Mouse (Mus musculus) MEL (cell line): ENCODE measurements around the gene Msantd2. TPM values are rescaled to one million over a fixed set of nuclear protein-coding genes. Genes with fewer than 3 reads are reported as not detected.
A peak's percentile ranks its signal among the peaks of the same experiment; 100 is the strongest.

ENCODE experiments used
- DNase-seq: peaks from one replicate; pipeline ENCODE4 v3.0.0; 2011; ENCODE audit warnings: low read depth, low spot score
- H3K27ac ChIP-seq: 2 replicates; pipeline ENCODE4 v1.5.1; 2012; ENCODE audit warnings: low read depth, mild to moderate bottlenecking, control low read depth, low read length, moderate library complexity; ENCODE audit not compliant: control insufficient read depth
- H3K27me3 ChIP-seq, 2 experiments: fragments of 150-350 bp in 1 of 2; sonication (generic) in 1 of 2; 2 replicates each; pipeline ENCODE4 v1.6.1; 2012; ENCODE audit warnings: low read length in 2 of 2, mild to moderate bottlenecking in 2 of 2, improper control_type of control experiment in 1 of 2, moderate library complexity in 1 of 2; ENCODE audit not compliant: insufficient read depth in 2 of 2, control insufficient read depth in 1 of 2
- H3K36me3 ChIP-seq, 2 experiments: 2 replicates each; pipeline ENCODE4 v1.6.1; 2012 to 2014; ENCODE audit warnings: low read length in 2 of 2, improper control_type of control experiment in 1 of 2, inconsistent platforms in 1 of 2, mild to moderate bottlenecking in 1 of 2; ENCODE audit not compliant: insufficient read depth in 2 of 2, control insufficient read depth in 1 of 2
- H3K4me1 ChIP-seq, 2 experiments: fragments of 150-350 bp in 1 of 2; sonication (generic) in 1 of 2; 2 replicates each; pipeline ENCODE4 v1.6.1; 2012; ENCODE audit warnings: low read length in 2 of 2, improper control_type of control experiment in 1 of 2, mild to moderate bottlenecking in 1 of 2; ENCODE audit not compliant: insufficient read depth in 2 of 2, control insufficient read depth in 1 of 2
- H3K4me3 ChIP-seq, 2 experiments: fragments of 150-350 bp in 1 of 2; sonication (generic) in 1 of 2; 2 replicates each; pipeline ENCODE4 v1.5.1; 2012; ENCODE audit warnings: low read depth in 2 of 2, low read length in 2 of 2, mild to moderate bottlenecking in 2 of 2, moderate library complexity in 2 of 2, control low read depth in 1 of 2, improper control_type of control experiment in 1 of 2; ENCODE audit not compliant: control insufficient read depth in 1 of 2, insufficient read depth in 1 of 2
- H3K79me2 ChIP-seq: 2 replicates; pipeline ENCODE4 v1.6.1; 2012; ENCODE audit warnings: mild to moderate bottlenecking, low read length, moderate library complexity; ENCODE audit not compliant: control insufficient read depth, poor library complexity, insufficient read depth
- H3K9ac ChIP-seq: 2 replicates; pipeline ENCODE4 v1.6.1; 2012; ENCODE audit warnings: low read depth, mild to moderate bottlenecking, control low read depth, low read length, moderate library complexity; ENCODE audit not compliant: control insufficient read depth, poor library complexity, severe bottlenecking
- H3K9me3 ChIP-seq: fragments of 150-350 bp; sonication (generic); replicated peaks from 2 replicates; pipeline ENCODE4 v1.6.1; 2012; ENCODE audit warnings: mild to moderate bottlenecking, low read length, improper control_type of control experiment, moderate library complexity; ENCODE audit not compliant: insufficient read depth
- BHLHE40 ChIP-seq: IDR thresholded peaks from 2 replicates; pipeline ENCODE4 v1.6.1; 2012; ENCODE audit warnings: low read depth, mild to moderate bottlenecking, inconsistent platforms, low read length, improper control_type of control experiment, borderline replicate concordance
- CHD2 ChIP-seq: IDR thresholded peaks from 2 replicates; pipeline ENCODE4 v1.6.1; 2011; ENCODE audit warnings: low read length, improper control_type of control experiment
- E2F4 ChIP-seq: IDR thresholded peaks from 2 replicates; pipeline ENCODE4 v1.6.1; 2011; ENCODE audit warnings: low read depth, low read length, improper control_type of control experiment, borderline replicate concordance
- EP300 ChIP-seq, 2 experiments: IDR thresholded peaks; 2 replicates each; pipeline ENCODE4 v1.6.1; 2011; ENCODE audit warnings: improper control_type of control experiment in 2 of 2, low read length in 2 of 2, low read depth in 1 of 2, mild to moderate bottlenecking in 1 of 2
- ETS1 ChIP-seq: IDR thresholded peaks from 2 replicates; pipeline ENCODE4 v1.6.1; 2012; ENCODE audit warnings: low read depth, mild to moderate bottlenecking, inconsistent platforms, low read length, improper control_type of control experiment, moderate library complexity
- GATA1 ChIP-seq: IDR thresholded peaks from 2 replicates; pipeline ENCODE4 v1.6.1; 2011; ENCODE audit warnings: low read depth, low read length, improper control_type of control experiment
- JUND ChIP-seq: IDR thresholded peaks from 2 replicates; pipeline ENCODE4 v1.6.1; 2011; ENCODE audit warnings: low read depth, mild to moderate bottlenecking, improper control_type of control experiment, low read length
- MAFK ChIP-seq: IDR thresholded peaks from 2 replicates; pipeline ENCODE4 v1.6.1; 2011; ENCODE audit warnings: low read depth, mild to moderate bottlenecking, low read length, improper control_type of control experiment, borderline replicate concordance
- MAX ChIP-seq: IDR thresholded peaks from 2 replicates; pipeline ENCODE4 v1.6.1; 2011; ENCODE audit warnings: low read length, improper control_type of control experiment
- MEF2A ChIP-seq: IDR thresholded peaks from 2 replicates; pipeline ENCODE4 v1.6.1; 2014; ENCODE audit warnings: low read depth, mild to moderate bottlenecking, inconsistent platforms, low read length, improper control_type of control experiment; ENCODE audit not compliant: poor library complexity, insufficient replicate concordance, severe bottlenecking; ENCODE audit errors: extremely low read depth
- MYB ChIP-seq: IDR thresholded peaks from 2 replicates; pipeline ENCODE4 v1.6.1; 2011; ENCODE audit warnings: mild to moderate bottlenecking, low read depth, low read length, improper control_type of control experiment
- MYC ChIP-seq: IDR thresholded peaks from 2 replicates; pipeline ENCODE4 v1.6.1; 2011; ENCODE audit warnings: low read depth, mild to moderate bottlenecking, low read length, improper control_type of control experiment, moderate library complexity
- NELFE ChIP-seq: IDR thresholded peaks from 2 replicates; pipeline ENCODE4 v1.6.1; 2011; ENCODE audit warnings: low read depth, low read length, improper control_type of control experiment
- NRF1 ChIP-seq: IDR thresholded peaks from 2 replicates; pipeline ENCODE4 v1.6.1; 2014; ENCODE audit warnings: low read depth, mild to moderate bottlenecking, inconsistent platforms, low read length, improper control_type of control experiment, moderate library complexity; ENCODE audit not compliant: poor library complexity, insufficient read depth, severe bottlenecking
- POLR2AphosphoS2 ChIP-seq: IDR thresholded peaks from 2 replicates; pipeline ENCODE4 v1.6.1; 2011; ENCODE audit warnings: low read length, improper control_type of control experiment
- POLR2AphosphoS5 ChIP-seq: IDR thresholded peaks from 2 replicates; pipeline ENCODE4 v1.6.1; 2012; ENCODE audit warnings: low read depth, borderline replicate concordance, mild to moderate bottlenecking, inconsistent platforms, low read length, moderate library complexity, mixed read lengths
- RAD21 ChIP-seq: IDR thresholded peaks from 2 replicates; pipeline ENCODE4 v1.6.1; 2011; ENCODE audit warnings: mild to moderate bottlenecking, low read depth, low read length, improper control_type of control experiment
- RCOR1 ChIP-seq: IDR thresholded peaks from 2 replicates; pipeline ENCODE4 v1.6.1; 2012; ENCODE audit warnings: low read depth, mild to moderate bottlenecking, inconsistent platforms, low read length, improper control_type of control experiment
- SIN3A ChIP-seq: IDR thresholded peaks from 2 replicates; pipeline ENCODE4 v1.6.1; 2012; ENCODE audit warnings: low read length, improper control_type of control experiment, inconsistent platforms
- SMC3 ChIP-seq: IDR thresholded peaks from 2 replicates; pipeline ENCODE4 v1.6.1; 2011; ENCODE audit warnings: low read depth, low read length, improper control_type of control experiment
- TCF12 ChIP-seq: IDR thresholded peaks from 2 replicates; pipeline ENCODE4 v1.6.1; 2014; ENCODE audit warnings: low read depth, mild to moderate bottlenecking, inconsistent platforms, low read length, improper control_type of control experiment, moderate library complexity
- UBTF ChIP-seq: IDR thresholded peaks from 2 replicates; pipeline ENCODE4 v1.6.1; 2012; ENCODE audit warnings: low read depth, mild to moderate bottlenecking, inconsistent platforms, low read length, improper control_type of control experiment, moderate library complexity, borderline replicate concordance; ENCODE audit not compliant: insufficient read depth
- USF1 ChIP-seq: IDR thresholded peaks from 2 replicates; pipeline ENCODE4 v1.6.1; 2014; ENCODE audit warnings: low read depth, mild to moderate bottlenecking, inconsistent platforms, low read length, improper control_type of control experiment, moderate library complexity
- ZKSCAN1 ChIP-seq: IDR thresholded peaks from 2 replicates; pipeline ENCODE4 v1.6.1; 2012; ENCODE audit warnings: low read depth, mild to moderate bottlenecking, inconsistent platforms, low read length, improper control_type of control experiment, moderate library complexity
- ZNF384 ChIP-seq: IDR thresholded peaks from 2 replicates; pipeline ENCODE4 v1.6.1; 2012; ENCODE audit warnings: low read depth, mild to moderate bottlenecking, inconsistent platforms, low read length, improper control_type of control experiment
- polyA plus RNA-seq, 2 experiments: library from polyadenylated mRNA; stranded (reverse) in 1 of 2; unstranded in 1 of 2; fragments of >175 nt in 1 of 2; fragments of >200 nt in 1 of 2; gene quantifications; 2 replicates each; pipeline versions ENCODE4 v1.2.1 to v1.2.4; 2012; ENCODE audit warnings: low replicate concordance in 2 of 2, low read depth in 1 of 2; ENCODE audit not compliant: insufficient read length in 2 of 2, insufficient read depth in 1 of 2, missing spikeins in 1 of 2
- total RNA-seq: library from RNA; depleted of rRNA; stranded (reverse); fragments of 300-350 nt; gene quantifications from 2 replicates; pipeline ENCODE4 v1.2.3, GENCODE M21; 2012

The Msantd2 gene
- total and polyA plus RNA-seq, 3 experiments: 15.5 to 26.2 TPM; not detected in 1

- peaks cover 48 to 64% of the 10 kb centered on the region in 2 experiments for H3K4me1 ChIP-seq
- peak overlapping the region; percentile 83 for H3K27ac ChIP-seq
Observed at GRCm38 (mm10) chr9:37568605-37569214, 79.6 kb downstream of the Msantd2 start.

GRCm38 (mm10) chr9:37569231-37569835, 80.2 kb downstream of the Msantd2 start:
- no peaks in the 10 kb centered on the region for H3K79me2 ChIP-seq
- peaks cover 50 to 62% of the 10 kb centered on the region in 2 experiments for H3K4me1 ChIP-seq
- H3K9me3 ChIP-seq: no peaks in the 10 kb centered on the region
- H3K4me3 ChIP-seq: no peak overlapping the region
- peak; percentile 59 for DNase-seq
- TF ChIP-seq RCOR1 (0 out of 2 replicates have a peak, but pooled peaks have one; percentile 28), ZNF384 (no peak), NRF1 (no peak), POLR2AphosphoS2 (no peak), UBTF (no peak), MEF2A (peak; percentile 86; the same call in 1 of the 2 replicates), E2F4 (no peak), MYC (peak; percentile 73; the same call in 1 of the 2 replicates), EP300 (IDR thresholded peaks at IDR 0.05; ENCODE audit: low read depth in 1 of 2, low read length in 2 of 2) (peak; percentile 69 to 71; a peak in 3 of 4 replicates), ETS1 (peak; percentile 84), TCF12 (peak; percentile 79), CHD2 (no peak), SMC3 (no peak), GATA1 (peak; percentile 85), MAFK (no peak), BHLHE40 (peak; percentile 35; the same call in 1 of the 2 replicates), POLR2AphosphoS5 (no peak), SIN3A (peak; percentile 43), USF1 (no peak), JUND (no peak), NELFE (no peak), MAX (peak; percentile 69), RAD21 (no peak)
- peak overlapping the region; percentile 67; the same call in 1 of the 2 replicates for H3K9ac ChIP-seq
- H3K36me3 ChIP-seq: peaks cover 0 to 72% of the 10 kb centered on the region in 2 experiments; a peak in 2 of 4 replicates
- H3K27ac ChIP-seq: peak overlapping the region; percentile 40
- H3K27me3 ChIP-seq: no peaks in the 10 kb centered on the region

More at GRCm38 (mm10) chr9:37568605-37569214, 79.6 kb downstream of the Msantd2 start:
- 0 out of 2 replicates have a peak, but pooled peaks have one; percentile 1 for TF ChIP-seq TCF12
- no peak for TF ChIP-seq E2F4
- TF ChIP-seq POLR2AphosphoS5: no peak
- TF ChIP-seq ZNF384: no peak
- no peak for TF ChIP-seq MYB
- no peak for TF ChIP-seq NRF1
- TF ChIP-seq ZKSCAN1: no peak
- Histone ChIP-seq H3K9ac (peak overlapping the region; percentile 67), H3K36me3 (peaks cover 0 to 73% of the 10 kb centered on the region in 2 experiments; a peak in 2 of 4 replicates), H3K4me3 (peak overlapping the region; percentile 54 to 72), H3K27me3 (no peaks in the 10 kb centered on the region), H3K79me2 (no peaks in the 10 kb centered on the region), H3K9me3 (no peaks in the 10 kb centered on the region)
- DNase-seq: peak; percentile 34
